Mouse (Mus musculus) lung, postnatal 0 days (tissue): ENCODE measurements around the gene Cxcl15.

ENCODE experiments used
- CTCF ChIP-seq: IDR thresholded peaks from 2 replicates; pipeline ENCODE4 v1.5.1; 2016; ENCODE audit warnings: antibody characterized with exemption, mild to moderate bottlenecking
- EP300 ChIP-seq: IDR thresholded peaks from 2 replicates; pipeline ENCODE4 v1.6.1; 2016; ENCODE audit warnings: antibody characterized with exemption, mild to moderate bottlenecking, control low read depth

- TF ChIP-seq CTCF: no peak
- peak; percentile 39; the same call in 1 of the 2 replicates for TF ChIP-seq EP300
Observed at GRCm38 (mm10) chr5:90758020-90758605, 36.2 kb upstream of the Cxcl15 start.
